Mouse (Mus musculus): ENCODE data around the gene Gtpbp1.

DNA sequence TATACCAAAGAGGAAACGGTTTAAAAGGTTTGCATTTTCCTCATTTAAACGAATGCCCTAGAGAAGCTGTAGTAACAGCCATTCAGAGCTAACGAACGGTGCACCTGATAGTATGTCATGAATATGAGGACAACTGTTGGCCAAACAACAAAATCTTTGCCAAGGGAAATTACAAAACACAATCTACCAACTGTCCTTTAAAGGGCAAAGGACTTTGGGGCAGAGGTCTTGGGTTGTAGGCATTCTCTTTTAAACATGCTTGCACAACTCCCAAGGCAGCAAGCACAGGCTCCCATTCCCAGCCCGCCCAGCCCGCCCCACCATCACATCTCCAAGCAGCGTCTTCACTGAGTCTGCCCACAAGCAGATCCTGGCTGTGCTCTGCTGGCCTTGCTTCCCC, 40.9 kb downstream of the Gtpbp1 start:
- TF ChIP-seq EP300 (optimal IDR thresholded peaks at IDR 0.05): no peak
- no peak for TF ChIP-seq CTCF (IDR thresholded peaks at IDR 0.05; ENCODE audit: low read depth)
